Mouse (Mus musculus) CH12F3 (cell line): ENCODE measurements around the gene Gm11639.

Experiments
- in situ Hi-C: fragments of 300-500 bp; cut with MboI; formaldehyde crosslinking; loops from 2 replicates; pipeline ENCODE4 v1.14.3; 2020; ENCODE audit warnings: low sequenced_read_pairs

Gene Gm11639

DNA sequence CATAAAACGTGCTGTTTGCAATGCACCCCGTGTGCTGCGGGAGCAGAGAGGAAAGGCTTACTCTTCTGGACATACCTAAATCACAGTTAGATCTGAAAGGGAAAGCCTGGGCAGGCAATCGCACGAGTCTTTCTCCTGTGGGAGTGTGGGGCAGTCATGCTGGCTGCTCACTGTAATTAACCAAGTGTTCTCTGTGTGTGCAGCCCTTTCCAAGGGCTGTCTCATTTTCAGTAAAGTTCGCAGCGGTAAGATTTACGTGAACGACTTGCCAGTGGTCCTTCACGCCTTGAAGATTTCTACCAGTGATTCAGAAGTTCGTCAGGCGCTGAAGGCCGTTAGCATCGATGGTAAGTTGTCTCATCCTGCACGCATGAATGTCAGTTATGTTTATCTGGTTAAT lies 18.6 kb downstream of the Gm11639 start:
- in situ Hi-C loops, result no loop called here

DNA sequence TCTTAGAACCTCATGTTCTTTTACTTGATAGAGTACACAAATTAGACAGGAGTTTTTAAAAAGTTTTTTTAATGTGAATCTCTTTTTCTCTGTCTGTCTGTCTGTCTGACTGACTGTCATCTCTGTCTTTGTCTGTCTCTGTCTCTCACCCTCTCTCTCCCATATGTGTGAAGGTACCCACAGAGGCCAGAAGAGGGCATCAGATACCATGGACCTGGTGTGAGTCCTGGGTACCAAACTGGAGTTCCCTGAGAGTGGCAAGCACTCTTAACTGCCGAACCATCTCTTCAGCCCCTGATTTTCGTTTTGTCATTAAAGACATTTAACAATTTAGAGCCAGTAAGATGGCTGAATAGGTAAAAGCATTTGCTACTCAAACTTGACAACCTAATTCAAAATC lies 21.6 kb downstream of the Gm11639 start:
- in situ Hi-C loops, result no loop called here

DNA sequence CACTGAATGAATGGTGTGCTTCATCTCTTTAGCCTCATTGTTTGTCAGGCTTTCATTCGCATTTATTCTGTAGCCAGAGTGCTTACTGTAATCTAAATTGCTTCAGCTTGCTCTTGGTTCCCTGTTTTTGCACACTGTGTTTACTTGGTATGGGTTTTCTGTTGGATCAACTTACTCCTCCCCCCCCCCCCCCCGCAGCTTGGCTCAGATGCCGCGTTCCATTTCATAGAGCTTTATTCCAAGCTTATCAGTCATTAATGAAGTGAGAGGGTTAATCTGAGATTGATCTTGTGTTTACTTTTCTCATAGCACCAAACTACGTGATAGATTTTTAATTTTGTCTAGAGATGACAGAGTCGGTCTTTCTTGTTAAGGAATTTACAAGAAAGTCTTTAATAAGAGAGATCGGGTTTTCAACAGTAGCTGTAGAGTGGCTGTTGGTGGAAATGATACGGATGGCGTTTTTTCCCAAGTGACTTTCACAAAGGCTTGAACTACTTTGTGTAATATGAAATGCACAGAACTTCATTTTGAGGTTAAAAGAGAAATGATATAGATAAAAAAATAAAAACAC lies 59.6 kb downstream of the Gm11639 start:
- in situ Hi-C loops, result no loop called here

DNA sequence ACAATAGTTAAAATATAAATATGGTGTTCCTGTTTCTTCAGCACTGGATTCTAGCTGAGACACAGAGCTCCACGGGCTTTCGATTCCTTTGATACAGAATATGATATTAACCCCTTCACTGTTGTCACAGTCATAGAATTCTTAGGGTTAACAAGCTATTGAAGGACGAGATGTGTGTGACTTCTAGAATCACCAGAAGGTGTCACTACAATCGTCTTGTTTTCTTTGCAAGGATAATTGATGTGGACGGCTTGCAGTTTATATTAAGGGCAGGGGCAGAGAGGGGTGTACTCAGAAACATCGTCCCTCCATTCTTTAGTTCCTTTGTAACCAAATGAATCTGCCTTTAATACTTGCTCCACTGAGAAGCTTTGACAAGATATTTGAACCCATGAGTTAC lies 80.3 kb downstream of the Gm11639 start:
- in situ Hi-C loops, result no loop called here

DNA sequence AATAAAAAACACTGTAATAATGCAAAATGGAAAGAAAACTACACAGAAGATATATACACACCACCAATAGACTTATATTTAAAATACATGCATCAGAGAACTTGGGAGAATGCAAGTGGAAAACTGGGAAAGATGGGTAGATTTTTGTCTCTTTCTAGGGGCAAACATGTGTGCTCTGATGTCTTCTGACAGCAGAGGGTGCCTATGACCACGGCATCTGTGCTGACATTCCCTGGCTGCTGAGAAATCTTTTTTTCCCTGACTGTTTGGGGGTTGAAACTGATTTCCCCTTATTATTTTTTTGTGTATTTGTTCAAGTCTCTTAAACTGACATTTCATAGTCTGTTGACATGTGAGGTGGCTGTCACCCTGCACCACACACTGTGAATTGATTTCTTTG lies 81.6 kb downstream of the Gm11639 start:
- in situ Hi-C loops, result no loop called here

DNA sequence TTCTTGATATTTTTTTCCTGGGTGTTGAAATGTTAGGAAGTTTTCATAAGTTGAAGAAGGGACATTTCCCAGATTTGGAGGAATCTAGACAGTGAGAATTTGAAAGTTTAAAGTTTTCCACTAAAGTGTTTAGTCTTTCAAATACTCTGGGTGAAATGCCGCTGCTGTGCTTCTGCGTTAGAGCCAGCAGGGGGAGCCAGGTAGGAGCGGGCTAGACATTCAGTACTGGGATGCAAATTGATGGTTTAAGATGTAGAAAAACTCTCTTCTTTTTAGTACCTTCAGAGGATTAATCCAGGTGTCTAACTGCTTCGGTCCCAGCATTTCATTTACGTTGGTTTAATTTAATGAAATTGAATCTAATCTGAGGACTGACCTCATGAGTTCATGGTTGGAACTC lies 82.6 kb downstream of the Gm11639 start:
- in situ Hi-C loops, result no loop called here

DNA sequence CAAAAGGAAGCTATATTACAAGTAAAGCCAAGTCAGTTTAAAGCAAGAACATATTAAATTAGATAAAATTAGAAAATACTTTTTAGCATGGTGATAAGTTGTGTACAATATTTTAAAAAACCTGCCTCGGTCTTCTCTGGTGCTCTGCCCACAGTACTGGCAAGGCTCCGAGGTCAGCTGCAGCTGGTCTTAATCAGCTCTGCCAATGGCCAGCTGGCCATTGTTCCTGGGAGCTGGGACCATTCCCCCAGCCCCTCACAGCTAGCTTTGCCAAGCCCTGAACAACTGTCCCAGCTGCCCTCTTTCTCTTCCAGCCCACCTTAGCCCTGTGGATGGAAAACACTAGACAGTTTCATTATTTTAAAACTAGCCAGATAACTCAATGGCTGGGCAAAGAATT lies 93.3 kb downstream of the Gm11639 start:
- in situ Hi-C loops, result no loop called here

DNA sequence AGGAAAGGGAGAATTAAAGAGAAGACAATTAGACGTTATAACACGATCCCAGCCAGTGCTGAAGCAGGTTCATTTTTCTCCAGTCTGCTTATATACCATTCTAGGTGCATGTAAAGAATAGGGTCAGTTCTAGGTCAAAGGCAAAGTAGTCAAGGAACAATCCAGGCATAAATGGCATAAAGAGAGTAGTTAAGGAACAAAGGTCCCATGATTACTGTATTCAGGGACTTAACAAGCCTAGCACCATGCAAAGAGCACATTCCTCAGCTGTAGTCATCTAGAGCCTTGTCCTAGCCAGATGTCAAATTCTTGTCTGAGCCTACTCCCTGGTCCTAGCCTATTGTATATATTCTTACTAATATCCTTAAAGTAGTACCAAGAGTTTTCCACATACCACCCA lies 259.2 kb downstream of the Gm11639 start:
- in situ Hi-C loops, result no loop called here

DNA sequence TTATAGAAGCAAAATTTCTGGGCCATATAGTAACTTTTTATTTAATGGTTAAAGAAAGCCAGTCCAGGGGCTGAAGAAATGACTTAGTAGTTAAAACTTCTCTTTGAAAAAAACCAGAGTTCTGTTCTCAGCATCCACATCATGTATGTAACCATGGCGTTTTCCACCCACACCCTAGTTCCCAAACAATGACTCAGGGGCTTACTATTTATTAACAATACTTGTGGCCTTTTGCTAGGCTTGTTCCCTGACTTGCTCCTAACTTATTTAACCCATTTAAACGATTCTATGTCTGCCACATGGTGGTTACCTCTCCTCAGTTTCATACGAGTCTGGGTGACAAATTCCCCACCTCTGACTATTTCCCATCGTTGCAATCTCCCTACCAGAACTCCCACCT lies 266.8 kb downstream of the Gm11639 start:
- in situ Hi-C loops, result no loop called here

DNA sequence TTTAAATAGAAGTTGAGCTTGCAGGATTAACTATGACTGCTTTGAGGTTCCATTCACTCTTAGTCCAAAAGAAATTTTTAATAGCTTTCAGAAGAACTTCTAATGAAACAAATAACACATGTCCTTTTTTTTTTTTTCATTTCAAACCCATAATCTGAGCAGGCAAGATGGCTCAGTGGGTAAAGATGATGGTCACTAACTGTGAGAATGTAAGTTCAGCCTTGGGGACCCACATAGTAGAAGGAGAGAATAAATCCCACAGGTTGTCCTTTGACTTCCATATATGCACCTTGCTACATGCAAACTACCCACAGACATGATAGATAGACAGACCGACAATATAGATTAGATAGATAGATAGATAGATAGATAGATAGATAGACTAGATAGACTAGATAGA lies 282.4 kb downstream of the Gm11639 start:
- in situ Hi-C loops, result no loop called here

DNA sequence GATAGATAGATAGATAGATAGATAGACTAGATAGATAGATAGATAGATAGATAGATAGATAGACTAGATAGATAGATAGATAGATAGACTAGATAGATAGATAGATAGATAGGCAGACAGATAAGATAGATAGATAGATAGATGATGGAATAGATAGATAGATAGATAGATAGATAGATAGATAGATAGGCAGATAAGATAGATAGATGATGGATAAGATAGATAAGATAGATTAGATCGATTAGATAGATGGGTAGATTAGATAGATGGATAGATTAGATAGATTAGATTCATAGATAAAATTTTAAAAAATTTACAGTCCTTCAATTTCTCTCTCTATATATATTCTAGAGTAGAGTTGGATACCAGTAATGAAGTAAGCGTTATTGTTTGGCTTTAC lies 282.9 kb downstream of the Gm11639 start:
- in situ Hi-C loops, result no loop called here

DNA sequence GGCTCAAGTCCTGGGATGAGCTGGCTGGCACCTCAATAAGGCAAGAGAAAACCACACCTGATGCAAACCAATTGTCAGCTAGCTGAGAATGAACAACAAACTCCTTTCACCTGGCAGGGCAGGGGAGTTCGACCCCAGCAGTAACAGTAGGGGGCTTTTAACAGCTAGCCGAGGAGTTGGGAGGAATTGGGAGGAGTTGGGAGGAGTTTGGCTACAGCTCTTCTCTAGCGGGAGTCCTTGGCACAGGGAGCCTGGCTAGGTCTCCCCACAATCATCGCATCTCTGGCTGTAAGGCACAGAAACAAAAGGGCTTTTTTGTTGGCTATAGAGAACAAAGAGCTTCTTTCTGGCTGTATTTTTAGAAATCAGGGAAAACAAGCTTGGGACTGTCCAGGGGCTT lies 285.8 kb downstream of the Gm11639 start:
- in situ Hi-C loops, result no loop called here

DNA sequence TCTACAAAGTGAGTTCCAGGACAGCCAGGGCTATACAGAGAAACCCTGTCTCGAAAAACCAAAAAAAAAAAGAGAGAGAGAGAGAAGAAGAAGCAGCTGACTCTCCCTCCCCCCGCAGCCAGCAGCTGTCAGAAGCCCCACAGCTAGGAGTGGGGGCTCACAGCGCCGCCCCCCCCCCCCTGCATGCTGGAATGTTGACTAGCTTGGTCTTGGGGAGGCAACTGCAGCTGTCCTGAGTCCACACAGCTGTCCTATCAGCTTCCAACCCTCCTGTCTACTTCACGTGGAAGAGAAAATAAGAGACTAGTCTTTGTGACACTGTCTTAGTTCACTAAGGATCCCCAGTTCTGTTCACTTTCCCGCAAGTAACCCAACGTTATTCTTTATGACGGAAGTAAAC lies 287.0 kb downstream of the Gm11639 start:
- in situ Hi-C loops, result no loop called here

DNA sequence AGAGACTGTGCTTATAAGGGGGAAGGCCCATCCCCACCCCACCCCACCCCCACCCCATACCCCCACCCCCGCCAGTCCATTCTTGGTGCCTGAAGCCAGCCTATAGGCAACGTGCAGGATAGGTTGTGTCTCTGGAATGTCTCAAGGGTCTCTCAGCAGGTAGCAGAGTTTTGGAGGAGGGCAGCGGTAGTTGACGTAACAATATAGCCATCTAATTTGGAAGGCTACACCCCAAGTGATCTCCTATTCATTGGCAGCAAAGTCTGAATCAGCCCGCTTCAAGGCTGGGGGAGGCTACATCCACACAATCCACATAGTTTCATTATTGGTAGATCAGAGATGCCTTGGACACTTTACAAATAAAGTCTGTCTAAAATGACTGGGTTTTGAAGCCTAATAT lies 292.5 kb downstream of the Gm11639 start:
- in situ Hi-C loops, result no loop called here

DNA sequence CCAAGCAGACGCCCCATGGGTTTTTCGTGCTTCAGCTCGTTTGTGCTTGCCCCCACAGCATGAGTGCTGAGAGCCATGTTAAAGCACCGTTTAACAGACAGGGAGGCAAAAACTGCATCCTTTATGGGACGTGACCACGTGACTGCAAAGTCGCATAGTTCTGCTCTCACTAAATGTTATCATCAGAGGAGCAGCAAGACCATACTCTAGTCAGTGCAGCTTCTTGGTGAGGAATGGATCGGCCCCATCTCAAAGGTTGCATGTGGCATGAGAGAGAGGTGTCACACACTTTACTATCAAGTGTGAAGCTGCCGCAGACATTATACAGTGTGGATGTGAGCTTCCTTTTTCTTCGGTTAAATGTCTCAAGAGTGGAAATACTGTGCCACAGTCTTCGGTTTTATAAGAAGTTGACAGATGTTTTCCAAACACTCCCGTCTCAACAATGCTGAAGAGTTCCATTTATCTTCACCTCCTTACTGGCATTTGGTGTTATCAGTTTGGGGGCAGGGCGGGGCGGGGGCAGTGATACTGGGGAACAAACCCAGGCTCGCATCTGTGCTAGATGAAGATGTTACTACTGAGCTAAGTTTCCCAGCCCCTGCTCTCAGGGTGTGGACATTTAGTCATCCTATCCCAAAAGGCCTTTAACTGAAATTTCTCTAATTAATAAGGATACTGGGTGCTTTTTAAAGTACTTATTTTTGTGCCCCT lies 296.0 kb downstream of the Gm11639 start:
- in situ Hi-C loops, result no loop called here

DNA sequence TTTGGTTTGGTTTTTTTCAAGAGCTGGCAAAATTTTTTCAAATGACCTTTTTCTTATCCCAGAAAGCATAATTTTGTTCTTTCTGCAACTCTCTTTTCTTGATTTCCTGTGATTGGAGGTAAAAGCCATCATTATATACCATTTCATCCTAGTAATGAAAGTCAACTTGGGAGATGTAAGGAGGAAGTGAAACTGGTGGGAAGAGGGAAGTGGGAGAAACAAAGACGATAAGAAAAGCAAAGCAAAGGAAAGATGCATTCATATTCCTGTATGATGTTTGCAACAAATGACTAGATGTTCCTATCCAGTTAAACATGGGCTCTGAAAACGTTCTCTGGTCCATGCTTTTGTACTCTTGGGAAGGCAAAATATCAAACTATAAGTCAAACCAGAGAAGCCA lies 323.7 kb downstream of the Gm11639 start:
- in situ Hi-C loops, result no loop called here

DNA sequence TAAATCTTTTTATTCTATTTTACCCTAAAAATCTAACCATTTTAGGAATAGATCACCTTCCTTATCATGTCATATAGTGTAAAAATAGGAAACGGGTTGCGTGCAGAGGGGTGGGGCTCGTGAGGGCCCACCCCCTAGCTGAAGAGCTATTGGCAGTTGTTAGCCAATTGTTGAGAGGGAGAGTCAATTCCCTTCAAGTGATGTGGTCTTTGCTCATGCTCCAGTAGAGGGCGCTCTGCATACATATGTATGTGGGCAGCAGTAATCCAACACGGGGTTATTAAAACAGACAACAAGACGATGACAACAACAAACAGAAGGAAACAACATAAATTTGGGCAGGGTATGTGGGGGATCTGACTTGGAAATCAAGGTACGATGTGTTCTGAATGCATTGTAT lies 335.6 kb downstream of the Gm11639 start:
- in situ Hi-C loops, result no loop called here

DNA sequence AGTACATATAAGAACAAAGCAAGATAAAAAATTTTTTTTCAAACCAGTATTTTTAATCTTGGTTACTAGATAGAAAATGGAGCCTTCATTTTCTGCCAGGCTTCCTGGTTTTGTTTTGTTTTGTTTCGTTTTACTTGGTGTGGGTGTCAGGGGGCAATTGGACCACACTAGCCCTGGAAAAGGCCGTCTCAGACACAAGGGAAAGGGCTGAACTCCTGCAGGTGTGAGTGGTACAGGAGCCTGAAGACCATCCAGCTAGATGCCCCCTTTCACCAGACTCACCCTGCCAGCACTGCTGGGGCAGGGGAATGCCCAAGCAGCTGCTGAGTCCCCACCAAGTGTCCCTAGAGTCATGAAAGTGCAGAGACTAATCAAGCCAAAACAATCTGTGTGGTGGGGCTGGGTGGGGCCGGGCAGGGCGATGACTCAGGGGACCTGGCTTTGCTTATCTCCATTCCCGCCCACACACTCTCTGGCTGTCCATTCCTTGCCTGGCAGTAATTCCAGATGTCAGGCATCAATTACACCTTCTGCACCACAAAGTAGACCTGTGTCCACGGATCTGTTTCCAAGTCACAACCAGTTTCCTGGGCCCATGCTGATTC lies 343.3 kb downstream of the Gm11639 start:
- in situ Hi-C loops, result no loop called here

DNA sequence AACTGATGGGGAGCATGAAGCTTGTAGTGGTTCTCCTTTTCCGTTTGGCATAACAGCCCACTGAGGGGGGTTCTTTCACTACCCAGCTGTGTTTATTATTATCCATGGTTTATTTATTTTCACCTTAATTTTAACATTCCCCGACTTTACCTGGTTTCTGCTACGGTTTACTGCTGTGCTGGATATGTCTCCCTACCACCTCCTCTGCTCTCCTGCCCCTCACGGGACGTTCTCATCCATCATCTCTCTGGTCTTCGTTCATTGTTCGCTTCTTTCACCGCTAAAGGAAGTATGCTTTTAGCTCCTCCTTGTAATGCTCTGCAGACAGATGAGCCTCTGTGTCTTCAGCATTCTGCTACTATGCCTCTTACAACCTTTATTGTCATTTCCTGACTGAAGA lies 344.0 kb downstream of the Gm11639 start:
- in situ Hi-C loops, result no loop called here

DNA sequence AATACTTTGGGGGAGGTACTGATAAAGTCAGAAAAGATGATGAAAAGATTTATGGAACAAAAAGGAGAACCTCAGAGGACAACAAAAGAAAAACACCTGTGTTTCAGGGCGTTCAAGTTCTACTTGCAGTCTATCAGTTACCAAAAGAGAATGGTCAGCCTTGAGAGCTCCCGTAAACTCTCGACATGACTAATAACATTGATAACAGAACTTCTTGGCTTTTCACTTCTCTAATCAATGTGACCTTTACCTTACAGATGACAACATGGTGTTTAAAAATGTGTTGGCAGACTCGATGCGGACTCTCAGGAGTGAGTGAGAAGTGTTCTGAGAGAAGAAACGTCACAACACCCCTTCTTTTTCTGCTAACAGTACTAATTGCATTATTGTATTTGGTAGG lies 344.7 kb downstream of the Gm11639 start:
- in situ Hi-C loops, result no loop called here

DNA sequence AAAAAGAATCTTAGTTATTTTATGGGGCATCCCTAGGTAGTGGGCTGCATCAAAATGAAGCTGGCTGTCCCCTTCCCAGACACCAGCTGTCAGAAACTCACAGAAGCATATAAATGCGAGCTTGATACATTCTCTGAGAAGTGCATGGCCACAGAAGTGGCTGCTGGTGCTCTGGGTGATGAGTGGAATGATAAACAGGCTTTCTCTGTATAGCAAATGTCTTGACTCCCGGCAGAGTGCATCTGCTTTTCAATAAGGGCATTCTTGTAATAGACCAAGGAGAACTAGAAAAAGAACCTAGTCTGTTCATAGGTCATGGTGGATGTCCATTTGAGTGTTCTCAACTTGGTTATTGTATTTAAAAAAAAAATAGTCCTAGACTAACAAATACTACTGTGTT lies 345.6 kb downstream of the Gm11639 start:
- in situ Hi-C loops, result no loop called here

DNA sequence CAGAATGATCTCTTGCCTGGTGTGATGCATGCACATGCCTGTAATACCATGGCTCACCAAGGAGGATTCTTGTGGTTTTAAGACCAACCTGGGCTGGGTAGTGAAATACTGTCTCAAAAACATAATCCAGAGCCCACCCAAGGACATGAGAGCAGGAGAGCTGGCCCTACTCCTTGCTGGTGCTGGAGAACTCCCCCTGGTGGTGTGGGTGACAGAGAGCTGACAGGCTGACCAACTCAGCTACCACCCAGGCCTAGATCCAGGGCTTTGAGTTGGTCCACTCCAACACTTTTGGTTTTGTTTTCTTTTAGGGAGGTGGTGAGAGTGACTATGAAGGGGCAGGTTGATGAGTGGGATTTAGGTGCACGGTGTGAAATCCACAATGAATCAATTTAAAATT lies 349.6 kb downstream of the Gm11639 start:
- in situ Hi-C loops, result no loop called here

DNA sequence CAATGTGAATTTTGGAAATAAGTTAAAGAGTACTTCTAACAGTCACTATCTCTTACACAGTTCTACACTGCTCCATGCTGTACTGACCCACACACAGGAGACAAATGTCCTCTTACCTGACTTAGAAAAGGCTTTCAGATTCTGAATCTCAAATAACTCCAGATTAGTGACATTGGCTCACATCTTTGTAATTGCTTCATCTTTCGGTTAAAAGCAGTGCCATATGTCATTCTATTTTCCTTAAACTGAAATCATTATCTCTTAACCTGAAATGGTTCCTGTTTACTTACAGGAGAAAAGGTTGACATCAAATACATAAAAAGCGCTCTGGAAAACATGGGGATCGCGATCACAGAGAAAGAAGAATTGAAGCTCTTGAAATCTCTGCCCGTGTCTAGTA lies 377.8 kb downstream of the Gm11639 start, which contains the start of gene Efcab3:
TSS of gene Efcab3 (plus strand) at position 301 of the 400 bp plus-strand sequence.
- in situ Hi-C loops, result no loop called here
